Mouse (Mus musculus): Measurements from ENCODE around the gene Prdx6.
"Not testable (repeated sequence)": the region's sequence is repeated elsewhere in the genome, so short reads cannot be mapped to it uniquely, and the experiment has no call there.

Gene Prdx6

GRCm38 (mm10) chr1:161250031-161250603 lies 902 bp downstream of the Prdx6 start:
- peak; percentile 53 for DNase-seq

GRCm38 (mm10) chr1:161249442-161249841 lies 1.6 kb downstream of the Prdx6 start:
- no peak for DNase-seq

GRCm38 (mm10) chr1:161248685-161249084 lies 2.3 kb downstream of the Prdx6 start:
- no peak for DNase-seq

- DNase-seq, result no peak
Measured at GRCm38 (mm10) chr1:161247643-161248580, 3.1 kb downstream of the Prdx6 start.

- no peak for DNase-seq
Measured at GRCm38 (mm10) chr1:161247176-161247575, 3.8 kb downstream of the Prdx6 start.

GRCm38 (mm10) chr1:161237750-161238149 lies 13.3 kb downstream of the Prdx6 start:
- no peak for DNase-seq

GRCm38 (mm10) chr1:161237339-161237738 lies 13.7 kb downstream of the Prdx6 start:
- DNase-seq, result no peak

- no peak for DNase-seq
Measured at GRCm38 (mm10) chr1:161233226-161233839, 17.7 kb downstream of the Prdx6 start.

GRCm38 (mm10) chr1:161232181-161232580 lies 18.8 kb downstream of the Prdx6 start:
- no peak for DNase-seq

GRCm38 (mm10) chr1:161224837-161225236 lies 26.2 kb downstream of the Prdx6 start:
- peak; percentile 55 for DNase-seq

- DNase-seq, result no peak
Measured at GRCm38 (mm10) chr1:161219816-161220215, 31.2 kb downstream of the Prdx6 start.

- DNase-seq, result peak; percentile 30
Measured at GRCm38 (mm10) chr1:161214465-161214864, 36.6 kb downstream of the Prdx6 start.

- DNase-seq, result no peak
Measured at GRCm38 (mm10) chr1:161199856-161200255, 51.2 kb downstream of the Prdx6 start.

GRCm38 (mm10) chr1:161196364-161196763 lies 54.7 kb downstream of the Prdx6 start:
- DNase-seq, result not testable (repeated sequence)

GRCm38 (mm10) chr1:161195541-161196351 lies 55.3 kb downstream of the Prdx6 start:
- peak; percentile 80 for DNase-seq

GRCm38 (mm10) chr1:161190253-161190910 lies 60.6 kb downstream of the Prdx6 start:
- DNase-seq, result no peak
